Mouse (Mus musculus) ZHBTc4 (cell line): ENCODE data around the gene Col11a1.
A peak's percentile ranks its signal among the peaks of the same experiment; 100 is the strongest.

Experiments
- DNase-seq: peaks from one replicate; pipeline ENCODE4 v3.0.0-alpha.2; 2011; ENCODE audit warnings: low read depth, low spot score

The Col11a1 gene

DNA sequence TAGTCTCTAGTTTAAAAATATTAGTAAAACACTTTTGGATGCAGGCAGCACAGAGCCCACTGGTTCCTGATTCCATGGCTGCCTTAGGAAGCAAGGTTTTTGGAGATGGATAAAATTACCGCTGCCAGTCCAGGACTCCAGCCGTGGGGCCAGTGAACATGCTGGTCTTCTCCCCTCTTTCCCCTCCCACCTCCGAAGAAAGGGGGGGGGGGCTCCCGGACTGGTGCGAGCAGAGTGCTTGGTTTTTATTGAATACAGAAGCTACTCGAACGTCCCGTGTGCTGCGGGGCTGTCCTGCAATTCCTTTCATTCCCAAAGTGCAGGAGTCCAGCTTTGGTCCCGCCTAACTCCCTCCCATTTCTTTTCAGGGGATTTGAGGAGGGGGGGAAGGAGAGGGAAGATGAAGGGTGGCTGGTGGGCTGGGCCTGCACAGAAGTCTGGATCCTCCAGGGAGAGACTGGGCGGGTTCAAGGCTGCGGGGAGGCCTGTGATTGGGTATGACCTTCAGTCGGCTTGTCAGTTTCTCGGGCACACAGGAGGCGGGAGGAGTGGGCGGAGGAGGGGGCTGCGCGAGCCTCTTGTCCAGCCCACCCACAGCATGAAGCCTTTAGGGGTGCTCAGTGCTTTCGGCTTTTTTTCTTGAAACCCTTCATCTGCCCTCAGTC, at the start of gene Col11a1:
TSS of gene Col11a1 (plus strand) at position 570 of the 665 bp plus-strand sequence.
- DNase-seq: peak; percentile 85

DNA sequence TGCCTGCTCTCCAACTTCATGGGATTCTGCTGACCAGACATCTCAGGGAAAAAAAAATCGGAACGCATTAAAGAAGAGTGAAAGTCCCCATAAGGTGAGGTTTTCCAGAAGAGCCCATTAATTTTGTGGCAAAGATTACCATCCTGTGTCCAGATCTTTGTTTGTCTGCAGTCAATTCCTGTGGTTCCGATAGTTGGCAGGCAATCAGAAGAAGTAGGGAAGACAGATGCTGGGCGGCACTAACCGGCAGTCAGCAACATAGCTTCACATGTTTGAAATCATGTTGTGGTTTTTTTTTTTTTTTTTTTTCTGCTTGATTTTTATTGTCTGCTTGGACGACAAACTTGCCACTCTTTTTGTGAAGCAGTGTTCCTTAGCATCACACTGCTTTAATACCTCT, 39.4 kb upstream of the Col11a1 start:
- no peak for DNase-seq

DNA sequence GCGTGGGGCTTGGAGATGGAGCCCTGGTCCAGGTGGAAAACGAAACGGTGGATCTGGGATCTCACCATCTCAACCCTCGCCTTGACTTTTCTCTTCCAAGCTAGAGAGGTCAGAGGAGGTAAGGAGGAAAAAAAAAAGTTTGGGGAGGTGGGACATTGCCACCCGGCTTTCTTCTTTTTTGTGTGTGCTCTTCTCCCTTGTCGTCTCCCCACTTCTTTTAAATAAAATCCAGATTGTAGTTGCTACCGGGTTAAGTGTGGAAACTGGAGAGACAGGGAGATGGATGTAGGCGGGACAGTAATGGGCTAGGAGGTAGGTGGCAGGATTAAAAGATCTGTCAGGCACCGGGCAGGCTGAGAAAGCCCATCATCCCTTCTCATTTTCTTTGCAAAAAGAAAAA, 546 bp downstream of the Col11a1 start:
- DNase-seq: no peak

DNA sequence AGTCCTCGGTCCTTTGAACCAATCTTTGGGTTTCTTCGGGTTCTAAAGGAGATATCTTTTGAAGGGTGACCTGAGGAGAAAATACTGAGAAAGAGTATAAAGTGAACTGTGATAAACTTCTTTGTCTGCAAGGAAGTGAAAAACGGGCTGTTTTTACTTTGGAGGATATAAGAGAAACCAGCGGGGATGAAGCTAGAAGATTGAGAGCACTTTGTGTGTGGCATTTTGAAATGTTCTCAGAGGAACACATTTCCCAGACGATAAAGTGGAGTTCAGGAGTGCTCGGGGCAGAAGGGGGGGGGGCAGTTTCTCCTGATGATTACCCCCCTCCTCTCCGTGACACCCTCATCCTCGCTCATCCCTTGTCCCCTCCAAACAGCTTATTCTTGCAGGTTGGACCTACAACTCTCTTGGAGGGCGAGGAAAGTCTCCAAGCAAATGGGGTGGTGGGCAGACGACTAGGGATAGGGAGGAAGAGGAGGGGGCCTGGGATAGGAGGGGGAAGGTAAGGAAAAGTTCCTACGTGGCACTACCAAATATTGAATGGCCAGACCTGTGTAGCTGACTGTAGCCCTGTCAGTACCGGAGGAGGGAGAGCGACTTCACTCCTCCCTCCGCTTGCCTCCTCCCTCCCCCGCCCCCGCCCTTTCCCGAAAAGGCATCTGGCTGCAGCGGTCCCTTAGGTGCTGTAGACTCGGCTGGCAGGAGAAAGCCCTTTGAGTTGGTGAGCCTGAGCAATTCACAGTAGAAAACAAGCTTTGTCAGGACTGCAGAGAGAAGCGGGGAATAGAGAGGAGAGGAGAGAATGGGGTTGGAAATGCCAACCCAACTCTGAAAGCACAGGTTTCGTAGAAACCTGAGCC, 1.2 kb downstream of the Col11a1 start:
- peak; percentile 62 for DNase-seq

DNA sequence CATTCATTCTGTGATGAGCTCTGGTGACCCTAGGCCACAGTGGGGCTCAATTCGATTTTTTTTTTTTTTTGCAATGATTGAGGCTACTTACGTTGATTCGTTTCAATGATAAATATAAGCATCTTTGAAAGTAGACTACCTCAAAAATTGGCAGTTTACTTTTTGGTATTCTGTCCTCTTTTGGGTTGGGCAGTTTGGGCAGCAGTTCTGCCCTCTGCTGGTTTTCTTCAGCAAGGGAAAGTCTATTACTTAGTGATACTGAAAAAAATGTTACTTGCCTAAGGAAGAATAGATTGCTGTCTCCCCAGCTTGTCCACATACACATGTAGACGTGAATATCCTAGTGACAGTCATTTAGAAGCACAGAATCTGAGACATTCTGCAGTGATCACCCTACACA, 2.0 kb downstream of the Col11a1 start:
- DNase-seq: no peak

DNA sequence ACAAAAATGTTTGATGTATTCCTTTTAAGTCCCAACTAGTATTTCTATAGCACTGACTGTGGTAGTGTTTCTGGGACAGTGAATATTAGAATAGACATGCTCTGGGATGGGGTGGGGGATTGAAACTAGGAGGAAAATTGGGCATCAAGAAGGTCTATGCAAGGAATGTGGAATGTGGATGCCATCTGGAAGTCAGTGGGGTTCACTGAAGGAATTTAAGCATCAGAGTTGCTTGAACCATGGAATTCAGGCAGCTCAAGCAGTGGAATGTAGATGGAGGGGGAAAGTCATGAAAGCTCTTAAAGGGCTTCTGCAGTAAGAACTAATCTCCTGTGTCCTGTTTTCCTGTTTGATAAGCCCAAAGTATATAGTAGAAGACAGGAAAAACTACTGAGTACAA, 22.1 kb downstream of the Col11a1 start:
- DNase-seq: no peak

DNA sequence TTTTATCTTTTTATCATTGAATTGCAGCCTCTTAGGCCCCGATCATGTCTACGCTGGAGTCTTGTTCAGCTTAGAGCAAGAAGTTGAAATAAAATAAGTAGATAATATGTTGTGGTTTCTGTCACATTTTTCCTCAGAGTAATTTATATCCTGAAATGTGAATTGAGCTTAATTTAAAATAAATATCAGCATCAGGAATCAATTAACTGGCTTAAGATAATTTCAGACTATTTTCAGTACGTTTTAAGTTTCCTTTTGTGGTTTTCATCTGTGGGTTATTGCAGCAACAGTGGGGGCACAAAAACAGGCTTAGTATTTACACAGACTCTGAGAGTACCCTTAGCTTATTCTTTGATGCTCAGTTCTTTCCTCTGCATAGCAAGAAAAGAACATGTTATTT, 23.2 kb downstream of the Col11a1 start:
- no peak for DNase-seq

DNA sequence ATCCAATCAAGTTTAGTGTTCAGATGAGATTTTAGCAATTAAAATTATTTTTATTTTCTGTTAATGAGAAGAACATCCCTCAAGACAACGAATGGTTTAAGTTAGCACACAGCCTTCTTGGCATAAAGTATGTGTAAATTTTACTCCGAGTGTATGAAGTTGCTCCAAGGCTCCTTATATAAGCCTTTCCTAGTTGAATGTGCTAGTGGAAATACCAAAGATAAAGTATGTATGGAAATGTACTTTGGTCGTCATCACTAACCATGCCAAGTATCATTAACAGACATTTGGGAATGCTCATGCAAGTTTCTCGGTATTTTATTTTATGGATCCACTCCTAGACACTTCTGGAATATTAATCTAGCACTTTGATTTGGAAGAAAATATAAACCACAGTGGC, 34.8 kb downstream of the Col11a1 start:
- no peak for DNase-seq

DNA sequence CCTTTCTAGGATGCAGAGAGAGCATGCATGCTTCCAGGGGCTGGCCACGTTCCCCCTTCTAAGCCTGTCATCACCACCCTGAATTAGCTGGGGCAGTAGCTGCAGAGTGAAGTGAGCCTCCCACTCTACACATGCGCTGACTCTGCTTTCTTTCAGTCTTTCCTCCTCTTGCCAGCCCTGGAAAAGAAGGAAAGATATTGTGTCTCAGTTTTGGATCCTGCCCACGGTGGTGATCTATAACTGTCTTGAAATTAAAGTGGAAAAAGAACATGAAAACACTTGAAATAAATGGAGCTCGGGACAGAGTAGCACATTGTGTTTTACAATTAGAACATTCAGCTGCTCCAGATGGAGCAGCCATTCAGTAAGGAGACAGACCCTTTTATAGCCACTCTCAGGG, 35.2 kb downstream of the Col11a1 start:
- no peak for DNase-seq

DNA sequence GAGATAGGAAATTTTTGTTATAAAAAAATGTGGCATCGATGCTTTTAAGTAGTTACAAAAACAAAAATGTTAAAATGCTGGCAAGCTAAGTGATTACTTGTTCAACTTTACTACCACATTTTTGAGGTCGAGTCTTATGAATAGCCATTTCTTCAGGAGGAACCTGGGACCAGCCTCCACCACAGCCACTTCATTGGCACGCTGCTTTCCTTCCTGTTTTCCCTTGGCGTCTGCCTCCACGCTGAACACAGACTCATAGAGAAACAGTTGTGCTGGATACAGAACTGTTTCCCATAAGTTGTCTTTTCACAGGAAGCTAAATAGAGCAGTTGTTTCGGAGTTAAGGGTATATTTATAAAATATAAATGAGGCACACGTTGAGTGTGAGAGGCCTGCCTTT, 69.0 kb downstream of the Col11a1 start:
- DNase-seq: no peak

DNA sequence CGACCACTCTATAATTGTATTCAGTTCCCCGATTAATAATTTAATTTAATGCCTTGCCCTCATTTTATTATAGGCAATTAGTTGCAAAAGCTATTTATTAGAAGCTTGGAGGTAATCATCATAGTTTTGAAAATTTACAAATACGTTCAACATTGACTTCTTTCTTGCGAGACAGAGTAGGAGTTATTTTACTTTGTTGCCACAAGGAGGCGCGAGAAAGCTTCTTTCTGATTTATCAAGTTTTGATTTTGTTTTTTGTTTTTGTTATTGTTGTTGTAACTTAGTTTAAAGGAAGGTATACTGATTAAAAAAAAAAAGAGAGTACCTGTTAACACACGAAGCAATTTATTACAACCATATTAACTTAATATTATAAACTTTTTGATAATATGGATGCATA, 76.8 kb downstream of the Col11a1 start:
- peak; percentile 27 for DNase-seq

DNA sequence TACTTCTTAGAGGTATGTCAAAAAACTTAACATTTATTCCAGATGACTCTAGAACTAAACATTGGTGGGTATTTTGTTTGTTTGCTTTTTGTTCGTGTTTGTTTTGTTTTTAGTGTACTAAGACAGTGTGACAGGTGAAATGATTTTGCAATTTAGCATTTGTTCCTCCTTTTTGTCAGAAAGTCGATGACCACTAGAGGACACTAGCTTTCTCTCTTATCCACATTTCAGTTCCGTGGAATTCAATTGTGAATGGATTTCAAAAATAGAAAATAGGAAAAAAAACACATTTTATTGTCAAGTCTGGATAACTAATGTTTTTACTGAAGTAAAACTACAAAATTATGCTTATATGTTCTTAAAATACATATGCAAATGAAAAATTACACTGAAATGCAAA, 116.8 kb downstream of the Col11a1 start:
- DNase-seq: no peak

DNA sequence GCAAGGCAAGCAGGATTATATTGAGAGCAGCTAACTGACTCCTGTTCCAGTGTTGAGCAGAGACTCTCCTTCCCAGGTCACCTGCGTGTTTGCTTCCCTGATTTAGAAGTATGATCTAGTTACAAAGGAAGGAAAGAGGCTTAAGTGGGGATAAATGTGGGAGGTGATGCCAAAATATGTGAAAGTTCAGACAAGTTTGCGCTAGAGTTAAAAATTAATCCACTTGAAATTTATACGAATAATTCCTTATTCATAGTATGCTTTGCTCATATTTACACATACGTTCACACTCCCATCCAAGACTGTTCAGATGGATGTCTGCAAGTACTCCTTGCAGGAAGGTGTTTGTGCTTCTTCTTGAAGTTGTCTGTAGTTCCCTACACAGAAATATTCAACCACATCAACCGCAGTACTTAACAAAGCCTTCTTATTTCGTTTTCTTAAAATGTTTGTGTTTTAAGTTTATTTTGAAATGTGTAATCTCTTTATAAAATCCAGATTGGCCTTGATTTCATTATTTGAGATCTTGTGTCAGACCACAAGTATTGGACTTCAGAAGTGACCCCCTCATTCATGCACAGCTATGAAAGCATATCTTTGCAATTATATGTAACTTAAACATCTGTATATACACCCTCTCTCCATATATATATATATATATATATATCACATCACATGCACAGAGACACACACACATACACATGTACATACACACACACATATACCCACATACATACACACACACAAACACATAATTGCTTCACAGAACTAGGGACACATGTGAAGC, 167.8 kb downstream of the Col11a1 start:
- no peak for DNase-seq

DNA sequence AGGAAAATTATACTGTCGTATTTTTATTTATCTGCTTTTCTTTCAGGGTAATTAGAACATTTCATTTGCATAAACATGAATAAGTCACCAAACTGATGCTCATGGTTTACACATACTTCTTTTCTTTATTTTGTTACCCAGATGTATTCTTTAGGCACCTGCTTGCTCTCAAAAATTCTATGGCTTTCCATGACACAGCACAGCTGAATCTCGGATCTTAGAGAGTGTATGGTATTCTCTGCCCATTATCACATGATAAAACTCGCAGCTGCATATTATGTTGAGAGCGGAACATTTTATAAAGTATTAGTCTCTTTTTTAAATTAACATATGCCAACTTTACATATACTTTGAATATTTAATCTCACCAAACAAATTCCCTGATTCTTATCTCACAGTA, 181.9 kb downstream of the Col11a1 start:
- DNase-seq: no peak

DNA sequence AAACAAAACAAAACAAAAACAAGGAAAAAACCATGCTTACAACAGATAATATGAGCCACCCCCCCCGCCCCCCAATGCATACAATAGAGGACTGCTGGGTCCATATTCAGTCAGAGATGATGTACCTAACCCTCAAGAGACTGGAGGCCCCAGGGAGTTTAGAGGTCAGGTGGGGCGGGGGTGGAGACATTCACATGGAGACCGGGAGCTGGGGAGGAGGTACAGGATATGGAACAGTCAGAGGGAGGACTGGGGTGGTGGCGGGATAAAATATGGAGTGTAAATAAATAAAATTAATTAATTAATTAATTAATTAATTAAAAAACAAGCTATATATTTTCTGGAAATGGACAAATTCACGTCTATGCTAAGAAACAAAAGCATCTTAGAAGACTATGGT, 185.8 kb downstream of the Col11a1 start:
- no peak for DNase-seq

DNA sequence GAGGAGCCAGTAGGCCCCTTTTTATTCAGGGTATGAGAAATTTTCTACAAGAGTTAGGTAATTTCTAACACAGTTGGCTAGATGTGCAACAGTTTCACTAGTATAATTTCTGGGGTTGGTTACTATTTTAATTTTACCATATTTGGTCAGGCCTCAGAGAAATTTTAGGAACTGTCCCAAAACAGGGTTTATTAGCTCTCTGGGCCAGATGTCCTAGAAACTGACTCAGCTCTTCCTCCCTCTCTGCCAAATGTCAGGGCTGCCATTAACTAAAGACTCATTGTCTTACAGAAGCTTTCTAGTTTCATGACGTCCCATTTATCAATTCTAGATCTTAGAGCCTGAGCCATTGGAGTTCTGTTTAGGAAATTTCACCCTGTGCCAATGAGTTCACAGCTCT, 199.2 kb downstream of the Col11a1 start:
- DNase-seq: no peak
